Mouse (Mus musculus): ENCODE results near the gene Elk1. TPM values are rescaled to one million over a fixed set of nuclear protein-coding genes. Genes with fewer than 3 reads are reported as not detected.

The Elk1 gene
- total RNA-seq (2012; rRNA removed) (5.4 and 6.1 TPM in 2 replicates), polyA plus RNA-seq (2012; ENCODE audit: insufficient read depth in 1 of 2, insufficient read length in 2 of 2, low read depth in 1 of 2, low replicate concordance in 2 of 2, missing spikeins in 1 of 2) (10 to 100 TPM in 1 of 2 experiments, not detected in 1; 12.5 TPM)

GRCm38 (mm10) chrX:20950191-20950880 is at the start of gene Elk1:
Gene Elk1, minus strand, starts transcription at chrX:20950608.
- peak within 1 kb of the TSS; percentile 87 to 92 for H3K4me3 ChIP-seq (ENCODE audit: control insufficient read depth in 1 of 2, insufficient read depth in 1 of 2, low read depth in 2 of 2, low read length in 2 of 2)
- H3K79me2 ChIP-seq (ENCODE audit: control insufficient read depth, insufficient read depth, low read length, poor library complexity), result peaks cover 2% of the 10 kb centered on the region; the same call in 1 of the 2 replicates
- H3K36me3 ChIP-seq (ENCODE audit: control insufficient read depth in 1 of 2, insufficient read depth in 2 of 2, low read length in 2 of 2), result peaks cover 5 to 10% of the 10 kb centered on the region in 2 experiments; a peak in 3 of 4 replicates
- H3K27me3 ChIP-seq (ENCODE audit: control insufficient read depth in 1 of 2, insufficient read depth in 2 of 2, low read length in 2 of 2), result no peaks in the 10 kb centered on the region
- peaks cover 0 to 4% of the 10 kb centered on the region in 2 experiments; a peak in 1 of 4 replicates for H3K4me1 ChIP-seq (ENCODE audit: control insufficient read depth in 1 of 2, insufficient read depth in 2 of 2, low read length in 2 of 2)
- H3K9ac ChIP-seq (ENCODE audit: control insufficient read depth, low read depth, low read length, poor library complexity, severe bottlenecking), result peak within 1 kb of the TSS; percentile 83
- peak within 1 kb of the TSS; percentile 28 for H3K27ac ChIP-seq (ENCODE audit: control insufficient read depth, low read depth, low read length)
- TF ChIP-seq NELFE (IDR thresholded peaks at IDR 0.05; ENCODE audit: low read depth, low read length), result peak; percentile 55
- no peak for TF ChIP-seq RCOR1 (IDR thresholded peaks at IDR 0.05; ENCODE audit: low read depth, low read length)
- no peak for TF ChIP-seq MEF2A (IDR thresholded peaks at IDR 0.05; ENCODE audit: extremely low read depth, insufficient replicate concordance, low read depth, low read length, poor library complexity, severe bottlenecking)
- peak; percentile 74; the same call in 1 of the 2 replicates for TF ChIP-seq SIN3A (IDR thresholded peaks at IDR 0.05; ENCODE audit: low read length)
- no peak for TF ChIP-seq MYB (IDR thresholded peaks at IDR 0.05; ENCODE audit: low read depth, low read length)
- no peak for TF ChIP-seq TAL1 (IDR thresholded peaks at IDR 0.05; ENCODE audit: low read length)
- TF ChIP-seq USF2 (IDR thresholded peaks at IDR 0.05; ENCODE audit: borderline replicate concordance in 1 of 2, insufficient read depth in 1 of 2, low read depth in 1 of 2, low read length in 2 of 2), result peak in 1 of 2 experiments; percentile 69; a peak in 2 of 4 replicates
- peak; percentile 64; the same call in 1 of the 2 replicates for TF ChIP-seq HCFC1 (IDR thresholded peaks at IDR 0.05; ENCODE audit: low read depth, low read length)
- peak; percentile 71; the same call in 1 of the 2 replicates for TF ChIP-seq ZMIZ1 (IDR thresholded peaks at IDR 0.05; ENCODE audit: low read depth, low read length)
- TF ChIP-seq ZNF384 (IDR thresholded peaks at IDR 0.05; ENCODE audit: low read depth, low read length), result no peak
- peak; percentile 95 for TF ChIP-seq USF1 (IDR thresholded peaks at IDR 0.05; ENCODE audit: low read depth, low read length)
- TF ChIP-seq JUND (IDR thresholded peaks at IDR 0.05; ENCODE audit: low read depth, low read length), result no peak
- TF ChIP-seq GATA1 (IDR thresholded peaks at IDR 0.05; ENCODE audit: low read depth, low read length), result no peak
- peak; percentile 69 for TF ChIP-seq MAX (IDR thresholded peaks at IDR 0.05; ENCODE audit: low read length)
- peak in 1 of 2 experiments; percentile 52; a peak in 2 of 4 replicates for TF ChIP-seq POLR2A (IDR thresholded peaks at IDR 0.05; ENCODE audit: control insufficient read depth in 1 of 2, insufficient read depth in 1 of 2, low read depth in 1 of 2, low read length in 2 of 2, poor library complexity in 1 of 2)
- 0 out of 4 replicates have a peak, but pooled peaks of 1 of the 2 experiments have one; percentile 9 for TF ChIP-seq EP300 (IDR thresholded peaks at IDR 0.05; ENCODE audit: low read depth in 1 of 2, low read length in 2 of 2)
- TF ChIP-seq POLR2AphosphoS2 (IDR thresholded peaks at IDR 0.05; ENCODE audit: low read length), result peak; percentile 92
- TF ChIP-seq MXI1 (IDR thresholded peaks at IDR 0.05; ENCODE audit: low read depth, low read length), result peak; percentile 87
- TF ChIP-seq CHD1 (IDR thresholded peaks at IDR 0.05; ENCODE audit: low read depth, low read length), result peak; percentile 95
- no peaks in the 10 kb centered on the region for H3K9me3 ChIP-seq (replicated peaks; ENCODE audit: insufficient read depth, low read length)
- DNase-seq (ENCODE audit: low read depth, low spot score), result peak; percentile 98

Measured in MEL (cell line).